Mouse (Mus musculus): Measurements from ENCODE around the gene Eif2b3.
A peak's percentile ranks its signal among the peaks of the same experiment; 100 is the strongest.

Eif2b3 gene

DNA sequence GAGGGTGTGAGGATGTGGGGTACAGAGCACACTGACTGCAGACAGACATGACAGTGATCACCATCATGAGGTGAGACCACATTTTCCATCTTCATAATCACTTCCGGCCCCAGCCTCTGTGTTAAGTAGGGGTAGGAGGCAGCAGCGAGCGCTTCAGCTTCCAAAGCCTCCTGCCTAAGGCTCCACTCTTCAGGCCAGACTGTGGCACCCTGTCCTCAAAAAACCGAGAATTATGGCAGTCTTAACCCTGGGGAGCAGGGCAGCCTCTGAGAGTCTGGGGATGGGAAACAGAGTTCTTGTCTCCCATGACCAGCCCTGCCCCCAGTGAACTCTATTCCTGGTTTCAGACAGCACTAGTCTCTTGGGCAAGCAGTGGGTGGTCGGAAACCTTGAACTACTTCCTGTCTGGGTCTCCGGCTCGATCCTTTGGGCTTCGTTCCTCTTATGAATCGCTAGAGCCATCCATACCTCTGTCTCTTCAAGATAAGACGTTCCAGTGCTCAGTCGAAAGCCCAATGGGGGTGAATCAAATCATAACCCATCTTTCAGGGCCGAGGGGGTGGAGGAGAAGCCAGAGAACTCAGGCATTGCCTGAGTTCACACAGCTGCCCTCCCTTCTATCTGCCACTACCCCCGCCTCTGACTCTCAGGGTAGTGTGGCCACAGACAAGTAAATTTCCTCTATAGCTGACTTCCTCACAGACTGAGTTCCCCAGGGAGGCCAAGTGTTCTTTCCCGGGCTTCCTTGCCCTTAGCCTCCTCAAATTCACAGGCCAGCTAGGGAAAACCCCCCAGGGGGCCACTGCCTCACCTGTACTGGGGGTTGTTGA is 105.5 kb downstream of the Eif2b3 start:
- DNase-seq = no peak

DNA sequence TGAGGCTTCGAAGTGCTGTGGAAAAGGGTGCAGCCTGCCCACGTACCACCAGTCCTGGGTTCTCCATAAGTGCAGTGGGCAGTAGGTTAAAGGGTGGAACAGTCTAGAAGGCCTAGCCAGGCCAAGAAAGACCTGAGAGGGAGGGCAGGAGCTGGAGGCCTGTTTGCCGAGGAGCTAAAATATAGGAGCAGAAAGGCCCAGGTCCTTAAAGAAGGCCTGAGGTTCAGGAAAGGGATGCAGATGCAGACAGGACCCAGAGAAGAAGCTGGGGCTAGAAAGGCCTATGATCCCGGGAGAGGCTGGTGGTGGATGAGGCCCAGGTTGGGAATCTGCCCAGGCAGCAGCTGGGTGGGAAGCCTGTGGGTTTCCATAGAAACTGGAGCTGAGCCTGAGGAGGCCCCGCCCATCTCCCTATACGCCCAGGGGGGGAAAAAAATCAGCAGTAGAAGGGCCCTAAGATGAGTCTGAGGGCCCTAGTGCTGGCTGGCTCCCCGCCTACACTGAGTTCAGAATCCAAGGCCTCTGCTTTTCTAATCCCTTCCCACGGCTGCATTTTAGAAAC is 106.2 kb downstream of the Eif2b3 start, which contains the start of gene Btbd19:
TSS of gene Btbd19 (minus strand) at position 378 of the 562 bp plus-strand sequence.
- peak; percentile 78 for DNase-seq

DNA sequence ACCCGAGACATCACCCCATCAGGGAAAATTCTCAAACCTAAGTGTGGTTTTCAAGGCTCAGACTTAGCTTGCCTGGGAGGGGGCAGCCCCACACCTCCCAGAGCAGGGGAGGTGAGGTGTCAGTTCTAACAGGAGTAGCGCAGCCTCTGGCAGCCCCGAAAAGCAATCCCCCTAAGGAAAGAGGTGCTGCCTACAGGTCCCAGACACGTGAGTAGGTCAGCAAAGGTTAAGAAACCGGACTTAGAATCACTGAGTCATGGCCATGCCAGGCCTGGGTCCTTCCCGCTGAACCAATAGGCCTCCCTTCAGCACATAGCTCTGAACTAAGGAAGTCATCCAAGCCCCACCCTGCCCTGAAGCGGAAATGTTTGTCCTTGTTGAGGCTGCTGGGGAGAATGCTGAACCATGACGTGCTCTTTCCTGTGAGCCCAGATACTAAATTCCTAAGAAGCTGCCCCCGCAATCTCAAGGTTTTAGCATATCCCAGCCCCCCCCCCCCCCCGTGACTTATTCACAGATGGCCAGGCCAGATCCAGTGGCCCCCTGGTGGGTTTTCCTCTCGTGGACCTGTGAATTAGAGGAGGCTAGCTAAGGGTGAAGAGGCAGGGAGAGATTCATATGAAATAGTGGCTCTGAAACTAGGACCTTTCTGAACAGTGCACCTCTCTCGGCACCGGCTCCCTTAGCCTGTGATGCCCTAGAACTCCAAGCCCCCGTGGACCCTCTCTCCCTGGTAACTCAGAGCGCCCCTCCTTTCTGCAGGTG is 106.9 kb downstream of the Eif2b3 start:
- DNase-seq = peak; percentile 43

- DNase-seq = no peak
Measured at GRCm38 (mm10) chr4:117126675-117127290, 107.6 kb downstream of the Eif2b3 start, which contains the start of gene Tctex1d4. Gene Tctex1d4, plus strand, starts transcription at chr4:117126794.

DNA sequence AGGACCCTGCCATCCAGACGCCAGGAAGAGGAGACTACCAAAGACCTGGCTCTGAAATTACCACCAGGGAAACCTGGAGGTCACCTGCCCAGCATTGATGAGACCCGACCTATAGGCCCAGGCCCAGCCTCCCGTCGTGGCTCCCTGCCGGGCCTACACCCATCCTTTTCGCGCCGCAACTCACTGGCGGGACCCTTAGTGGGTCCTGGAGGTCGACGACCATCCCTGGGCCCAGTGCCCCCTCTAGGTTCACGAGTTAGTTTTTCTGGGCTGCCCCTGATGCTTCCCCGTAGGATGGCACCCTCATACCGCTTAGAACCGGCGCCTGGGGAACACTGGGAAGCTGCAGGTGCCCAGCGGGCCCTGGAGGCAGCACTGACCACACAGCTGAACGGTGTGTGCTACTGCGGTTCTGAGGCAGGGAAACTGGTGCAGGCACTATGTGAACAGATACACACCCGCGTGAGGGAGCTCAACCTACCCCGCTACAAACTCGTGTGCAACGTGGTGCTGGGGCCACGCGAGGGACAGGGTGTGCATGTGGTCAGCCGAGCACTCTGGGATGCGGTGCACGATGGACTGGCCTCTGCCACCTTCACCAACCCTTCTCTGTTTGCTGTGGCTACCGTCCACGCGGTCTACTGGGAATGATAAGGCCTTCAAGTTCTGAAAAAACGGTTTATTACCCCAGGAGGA is 108.9 kb downstream of the Eif2b3 start:
- DNase-seq = no peak

- no peak for DNase-seq
Measured at GRCm38 (mm10) chr4:117130790-117131189, 111.6 kb downstream of the Eif2b3 start.

DNA sequence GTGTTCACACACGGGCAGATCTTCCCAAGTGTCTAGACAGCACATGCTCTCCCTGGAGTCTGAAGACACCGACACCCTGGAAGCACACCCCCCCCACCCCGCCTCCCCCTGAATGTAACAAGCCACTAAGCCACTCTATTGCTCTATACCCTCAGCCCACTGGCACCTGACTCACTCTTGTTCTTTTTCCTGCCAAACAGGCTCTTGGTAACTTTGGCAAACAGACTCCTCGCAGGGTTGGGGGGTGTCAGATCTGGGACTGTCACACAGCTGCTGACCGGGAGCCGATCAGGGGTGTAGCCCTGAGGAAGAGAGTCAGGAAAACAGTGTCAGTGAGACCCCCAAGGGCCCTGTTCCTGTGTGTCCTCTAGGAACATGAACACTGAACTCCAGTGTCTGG is 112.0 kb downstream of the Eif2b3 start:
- no peak for DNase-seq

GRCm38 (mm10) chr4:117131890-117132793 is 112.9 kb downstream of the Eif2b3 start:
- no peak for DNase-seq

- DNase-seq = no peak
Measured at GRCm38 (mm10) chr4:117132794-117133143, 113.6 kb downstream of the Eif2b3 start.

GRCm38 (mm10) chr4:117133366-117133796 is 114.2 kb downstream of the Eif2b3 start:
- DNase-seq = peak; percentile 35

- DNase-seq = peak; percentile 98
Measured at GRCm38 (mm10) chr4:117133817-117134600, 114.8 kb downstream of the Eif2b3 start, which contains the start of gene Plk3. Gene Plk3, minus strand, starts transcription at chr4:117133963.

DNA sequence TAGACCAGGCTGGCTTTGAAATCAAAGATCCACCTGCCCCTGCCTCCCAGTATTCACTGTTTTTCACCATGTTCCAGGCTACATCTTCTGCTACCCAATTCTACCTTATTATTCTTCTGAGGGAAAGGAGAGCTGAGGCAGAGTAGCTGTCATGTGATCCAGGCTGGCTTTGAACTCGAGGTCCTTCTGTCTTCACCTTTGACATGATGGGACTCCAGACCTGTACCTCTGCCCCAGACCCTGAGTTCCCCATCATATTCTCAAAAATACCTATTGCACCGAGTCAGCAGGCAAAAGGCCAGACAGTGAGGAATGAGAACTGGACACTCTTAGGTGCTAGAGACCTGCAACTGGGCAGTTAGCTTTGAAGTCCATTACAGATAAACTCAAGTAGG is 115.4 kb downstream of the Eif2b3 start:
- no peak for DNase-seq

DNA sequence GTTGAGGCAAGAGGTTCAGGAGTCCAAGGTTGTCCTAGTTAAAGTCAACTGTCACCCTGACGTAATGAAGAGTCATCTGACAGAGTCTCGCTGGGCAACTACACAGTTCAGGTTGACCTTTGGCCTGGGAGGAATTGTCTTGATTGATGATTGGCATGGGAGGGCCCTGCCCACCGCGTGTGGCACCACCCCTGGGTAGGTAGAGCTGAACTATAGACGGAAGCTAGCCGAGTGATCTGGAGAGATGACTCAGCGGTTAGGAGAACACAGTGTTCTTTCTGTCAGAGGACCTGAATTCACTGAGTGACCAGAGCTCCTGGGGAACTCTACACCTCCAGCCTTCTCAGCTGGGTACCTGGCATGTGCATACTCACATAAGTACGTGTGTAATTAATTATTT is 116.8 kb downstream of the Eif2b3 start:
- no peak for DNase-seq

Measured in right cerebral cortex, postnatal 25 days (tissue).